Mouse (Mus musculus) naive thymus-derived CD4-positive, alpha-beta T cell, adult 2 months (primary cell): ENCODE results near the gene Pfkfb2.
A peak's percentile ranks its signal among the peaks of the same experiment; 100 is the strongest.

Experiments
- DNase-seq: peaks from one replicate; pipeline ENCODE4 v3.0.0-alpha.2; 2011; ENCODE audit warnings: low read depth

Gene Pfkfb2

GRCm38 (mm10) chr1:130729153-130729552 is at the start of gene Pfkfb2:
Gene Pfkfb2 (minus strand): TSS chr1:130729253.
- no peak for DNase-seq

- peak; percentile 22 for DNase-seq
Observed at GRCm38 (mm10) chr1:130776645-130777044, 47.6 kb upstream of the Pfkfb2 start.

DNA sequence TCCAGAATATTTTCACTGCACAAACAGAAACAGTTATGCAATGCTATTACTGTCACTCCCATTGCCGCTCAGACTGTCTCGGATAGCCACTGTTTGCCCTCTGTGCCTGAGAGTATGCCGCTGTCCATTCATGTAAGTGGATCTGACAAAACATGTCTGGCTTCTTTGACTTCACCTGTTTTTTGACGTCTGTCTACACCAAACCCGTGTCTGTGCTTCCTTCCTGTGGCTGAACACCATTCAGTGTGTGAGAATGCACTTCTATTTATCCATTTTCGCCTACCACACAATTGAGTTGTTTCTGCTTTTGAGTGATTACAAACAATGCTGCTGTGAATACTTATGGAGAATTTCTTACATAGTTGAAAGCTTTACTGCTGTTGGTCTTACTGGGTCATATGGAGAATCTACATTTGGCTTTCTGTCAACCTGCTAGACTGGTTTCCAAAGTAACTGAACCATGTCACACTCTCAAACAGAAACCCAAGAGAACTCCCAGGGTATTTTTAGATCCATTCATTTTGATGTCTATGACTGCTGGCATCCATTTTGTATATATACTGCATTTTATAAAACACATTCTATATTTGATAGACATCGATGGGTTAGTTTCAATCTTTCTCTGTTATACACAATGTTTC is 46.8 kb upstream of the Pfkfb2 start:
- DNase-seq, result no peak

DNA sequence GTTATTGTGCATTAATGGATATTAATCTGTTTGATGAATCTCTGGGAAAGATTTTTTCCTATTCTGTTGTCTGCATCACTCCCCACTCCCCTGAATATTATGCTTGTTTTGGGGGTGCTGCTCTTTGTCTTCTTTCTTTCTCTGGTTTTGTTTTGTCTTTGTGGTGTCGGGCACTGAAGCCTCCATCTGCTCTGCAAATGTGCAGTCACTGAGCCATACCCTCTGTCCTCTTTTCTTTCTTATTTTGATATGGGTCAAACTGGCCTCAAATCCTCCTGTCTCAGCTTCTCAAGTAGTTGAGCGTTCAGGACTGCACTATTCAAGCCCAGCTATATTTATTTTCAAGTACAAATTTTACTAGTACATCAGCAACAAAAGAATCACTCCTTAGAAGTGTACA is 46.2 kb upstream of the Pfkfb2 start:
- no peak for DNase-seq

- no peak for DNase-seq
Observed at GRCm38 (mm10) chr1:130770981-130771494, 42.0 kb upstream of the Pfkfb2 start.

GRCm38 (mm10) chr1:130770487-130770886 is 41.4 kb upstream of the Pfkfb2 start:
- no peak for DNase-seq

DNA sequence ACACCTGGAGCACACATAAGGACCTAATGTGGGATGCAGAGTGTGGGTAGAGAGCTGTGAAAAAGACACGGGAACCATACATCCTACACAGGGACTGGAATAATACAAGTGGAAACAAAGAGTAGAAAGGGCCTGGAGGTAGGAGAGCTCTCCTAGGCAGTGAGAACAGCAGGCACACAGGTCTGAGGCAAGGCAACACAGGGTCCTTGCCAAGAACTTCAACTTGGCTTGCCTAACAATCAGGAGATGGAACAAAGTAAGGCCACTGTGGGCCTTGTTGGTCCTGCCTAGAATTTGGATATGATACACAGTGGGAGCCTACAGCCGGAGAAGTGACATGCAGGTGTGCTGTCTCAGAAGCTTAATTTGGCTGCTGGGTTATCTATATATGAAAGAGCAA is 40.9 kb upstream of the Pfkfb2 start:
- no peak for DNase-seq

- no peak for DNase-seq
Observed at GRCm38 (mm10) chr1:130767066-130767465, 38.0 kb upstream of the Pfkfb2 start.

GRCm38 (mm10) chr1:130764027-130764461 is 35.0 kb upstream of the Pfkfb2 start:
- no peak for DNase-seq

DNA sequence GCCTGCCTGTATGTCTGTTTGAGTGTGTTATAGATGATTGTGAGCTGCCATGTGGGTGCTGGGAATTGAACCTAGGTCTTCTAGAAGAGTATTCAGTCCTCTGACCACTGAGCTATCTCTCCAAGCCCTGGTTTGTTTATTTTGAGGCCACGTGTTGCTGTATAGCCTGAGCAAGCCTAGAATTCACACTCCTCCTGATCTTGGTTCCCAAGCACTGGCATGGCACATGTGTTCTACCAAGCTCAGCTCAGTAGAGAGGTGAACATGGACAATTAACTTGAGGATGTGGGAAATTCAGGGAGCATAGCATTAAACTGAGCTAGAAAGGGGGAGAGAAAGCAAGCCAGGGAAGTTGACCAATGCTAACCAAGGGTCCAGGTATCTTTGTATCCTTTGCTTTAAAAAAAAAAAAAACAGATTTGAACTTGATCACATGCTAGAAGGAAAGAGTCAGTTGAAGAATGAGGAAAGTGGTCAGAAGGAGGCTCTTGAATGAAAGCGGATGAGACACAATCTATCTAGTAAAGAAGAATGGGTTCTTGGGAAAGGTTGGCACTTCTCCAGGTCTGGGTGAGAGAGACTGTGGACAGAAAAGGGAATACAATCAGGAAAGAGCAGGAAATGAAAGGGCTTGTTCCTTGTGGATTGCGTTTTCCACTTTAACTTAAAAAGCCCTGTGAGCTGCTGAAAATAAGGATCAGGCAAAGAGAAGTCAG is 33.1 kb upstream of the Pfkfb2 start:
- no peak for DNase-seq

DNA sequence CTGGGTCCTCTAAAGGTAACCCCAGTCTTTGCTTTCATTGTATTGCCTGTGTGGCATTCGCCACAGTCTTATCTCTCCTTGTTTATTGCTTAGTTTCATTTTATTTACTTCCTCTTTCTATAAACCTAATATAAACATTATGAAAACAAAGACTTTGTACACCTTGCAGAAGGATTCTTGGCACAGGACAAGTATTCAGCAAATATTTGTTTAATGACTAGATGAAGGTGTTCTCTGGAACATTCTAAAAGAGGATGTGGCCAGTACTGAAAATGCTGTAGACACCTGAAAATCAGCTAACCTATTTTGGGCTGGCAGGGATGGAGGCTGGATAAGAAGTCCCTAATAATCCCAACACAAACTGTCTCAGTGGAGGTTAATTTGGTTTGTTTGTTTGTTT is 32.5 kb upstream of the Pfkfb2 start:
- DNase-seq, result no peak

DNA sequence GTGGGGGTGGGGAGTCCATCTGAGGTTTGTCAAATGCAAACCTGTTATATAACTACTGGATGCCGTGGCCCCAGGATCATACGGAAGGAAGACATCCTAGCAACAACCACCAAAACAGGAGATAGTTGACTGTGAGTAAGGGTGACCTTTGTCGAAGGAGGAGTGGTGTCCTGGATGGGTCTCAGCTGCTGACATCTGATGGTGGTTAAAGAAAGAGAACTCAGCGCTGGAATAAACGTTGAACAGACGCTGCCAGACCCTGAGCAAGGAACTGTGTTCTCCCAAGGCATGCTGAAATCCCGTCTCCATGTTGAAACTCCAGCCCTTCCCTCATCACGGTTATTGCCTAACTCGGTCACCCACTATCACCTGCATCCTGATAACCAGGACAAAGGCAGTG is 30.6 kb upstream of the Pfkfb2 start:
- DNase-seq, result no peak

- no peak for DNase-seq
Observed at GRCm38 (mm10) chr1:130746819-130747218, 17.8 kb upstream of the Pfkfb2 start.

- no peak for DNase-seq
Observed at GRCm38 (mm10) chr1:130745591-130745990, 16.5 kb upstream of the Pfkfb2 start.

DNA sequence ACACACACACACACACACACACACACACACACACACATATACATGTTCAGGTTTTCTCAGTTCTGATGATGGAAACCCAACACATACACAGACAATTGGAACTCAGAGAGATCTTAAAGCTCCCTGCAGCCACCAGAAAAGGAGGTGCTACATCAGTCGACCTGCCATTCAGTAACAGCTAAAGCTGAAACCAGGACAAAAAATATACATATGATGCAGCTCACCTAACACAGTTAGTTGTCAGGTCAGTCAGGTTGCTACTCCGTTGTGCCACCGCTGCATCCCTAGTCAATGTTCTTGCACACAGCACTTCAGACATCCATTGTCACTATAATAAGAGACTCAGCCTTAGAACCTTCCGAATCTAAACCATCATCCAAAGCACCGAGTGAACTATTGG is 15.9 kb upstream of the Pfkfb2 start:
- DNase-seq, result no peak

DNA sequence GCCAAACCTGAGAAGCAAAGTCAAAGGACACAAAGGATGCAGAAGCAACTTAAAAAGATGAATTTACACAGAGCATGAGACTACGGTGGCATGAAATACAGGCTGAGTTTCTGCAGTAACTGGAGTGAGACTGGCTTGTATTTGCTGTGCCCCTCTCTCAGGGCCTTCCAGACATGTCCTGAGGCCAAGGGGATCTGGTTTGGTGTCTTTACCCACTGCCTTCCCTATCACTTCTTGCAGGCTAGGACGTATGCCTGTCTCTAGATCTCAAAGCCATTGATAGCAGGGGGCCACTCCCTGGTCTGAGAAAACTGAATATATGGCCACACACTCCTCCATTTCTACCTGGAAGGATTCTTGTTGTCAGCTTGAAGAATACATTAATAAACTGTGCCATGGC is 15.2 kb upstream of the Pfkfb2 start:
- no peak for DNase-seq

GRCm38 (mm10) chr1:130743775-130744174 is 14.7 kb upstream of the Pfkfb2 start:
- peak; percentile 55 for DNase-seq

DNA sequence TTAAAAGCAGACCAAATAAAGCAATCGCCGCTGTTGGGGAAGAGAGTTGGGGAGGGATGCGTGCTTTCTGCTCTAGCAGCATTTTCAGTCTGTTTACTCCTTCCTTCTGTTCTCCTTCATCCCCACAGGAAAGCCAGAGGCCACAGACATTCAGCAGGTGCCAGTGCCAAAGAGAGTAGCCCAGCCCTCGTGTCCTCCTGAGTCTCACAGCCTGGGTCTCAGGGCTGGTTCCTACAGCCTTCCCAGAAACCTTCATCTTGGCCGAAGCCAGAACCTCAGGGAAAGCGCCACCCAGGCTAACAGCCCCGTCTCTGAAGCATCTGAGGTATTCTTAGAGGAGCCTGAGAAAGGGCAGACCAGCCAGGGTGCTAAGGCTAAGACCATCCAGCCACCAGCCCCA is 13.1 kb upstream of the Pfkfb2 start:
- DNase-seq, result no peak

DNA sequence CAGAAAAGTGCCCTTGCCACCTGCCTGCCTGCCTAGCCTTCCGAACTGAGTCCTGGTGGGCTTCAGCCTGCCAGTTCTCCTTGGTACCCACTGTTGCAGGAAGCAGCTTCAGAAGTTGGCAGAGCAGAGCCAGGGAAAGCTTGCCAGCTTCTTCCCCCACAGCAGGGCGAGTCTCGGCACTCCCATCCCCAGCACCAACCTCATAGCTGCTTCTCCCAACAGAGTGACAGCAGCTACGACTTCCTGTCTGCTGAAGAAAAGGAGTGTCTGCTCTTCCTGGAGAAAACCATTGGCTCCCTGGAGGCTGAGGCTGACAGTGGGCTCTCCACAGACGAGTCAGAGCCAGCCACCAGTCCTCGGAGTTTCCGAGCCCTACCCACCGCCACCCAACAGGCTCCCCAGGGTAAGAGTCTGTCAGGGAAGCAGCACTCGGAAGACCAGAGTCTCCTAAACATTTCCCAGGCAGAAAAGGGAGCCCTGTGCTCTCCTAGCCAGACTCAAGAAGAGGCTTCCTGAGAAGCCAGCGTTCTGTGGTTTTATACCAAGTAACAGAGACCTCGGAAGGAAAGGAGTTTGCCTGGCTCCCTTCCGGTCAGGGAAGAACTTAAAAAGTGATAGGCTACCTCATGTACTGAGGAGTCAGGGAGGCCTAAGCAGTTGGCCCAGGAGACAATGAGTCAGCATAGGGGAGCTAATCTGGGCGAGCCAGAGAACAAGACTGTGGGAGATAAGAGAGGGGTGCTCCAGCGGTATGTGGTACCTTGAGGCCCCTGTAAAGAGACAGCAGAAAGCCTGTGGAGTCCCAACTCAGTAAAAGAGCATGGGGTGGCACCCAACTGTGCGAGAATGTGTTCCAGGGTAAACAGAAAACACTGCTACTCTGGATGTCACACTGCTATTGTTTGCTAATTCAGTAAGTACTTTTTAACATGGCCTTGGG is 12.0 kb upstream of the Pfkfb2 start:
- DNase-seq, result no peak

DNA sequence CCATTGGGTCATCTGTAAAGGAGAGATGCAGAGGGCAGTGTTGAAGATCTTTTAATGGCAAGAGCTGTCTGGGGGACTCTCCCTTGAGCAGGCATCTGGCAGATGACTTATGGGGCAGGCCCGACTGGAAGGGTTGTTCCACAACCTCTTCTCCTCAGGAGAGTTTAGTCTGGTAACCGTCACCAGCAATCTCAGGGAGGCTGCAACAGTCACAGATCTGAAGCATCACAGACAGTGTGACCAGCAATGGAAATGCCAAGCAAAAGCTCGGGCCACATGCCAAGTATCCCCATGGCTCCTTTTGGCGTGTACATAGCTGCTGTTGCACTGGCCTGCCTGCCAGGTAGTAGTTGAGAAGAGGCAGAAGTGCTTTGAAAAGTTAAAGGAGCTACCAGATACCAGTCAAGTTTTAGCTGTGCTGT is 11.2 kb upstream of the Pfkfb2 start:
- DNase-seq, result no peak

- DNase-seq, result no peak
Observed at GRCm38 (mm10) chr1:130739636-130740035, 10.6 kb upstream of the Pfkfb2 start.

GRCm38 (mm10) chr1:130738551-130739106 is 9.6 kb upstream of the Pfkfb2 start:
- DNase-seq, result no peak
